Mouse (Mus musculus): ENCODE data around the gene Iscu. TPM values are rescaled to one million over a fixed set of nuclear protein-coding genes. Genes with fewer than 3 reads are reported as not detected.

The Iscu gene
- 100 to 1,000 TPM; 156 to 185 (median 175) TPM for total RNA-seq (2022)

GRCm38 (mm10) chr5:113772450-113772895 lies at the start of gene Iscu, which contains the start of gene Sart3:
Gene Iscu, plus strand, starts transcription at chr5:113772748.
Gene Sart3, minus strand, starts transcription at chr5:113772510.
- DNase-seq (ENCODE audit: low spot score in 2 of 2), result peak; percentile 86 to 90

- DNase-seq (ENCODE audit: low spot score in 2 of 2), result no peak
These were observed 48.8 kb upstream of the Iscu start for GRCm38 (mm10) chr5:113723567-113724237.

GRCm38 (mm10) chr5:113724446-113724845 lies 48.1 kb upstream of the Iscu start, which contains the start of gene 1700069L16Rik:
Gene 1700069L16Rik, minus strand, starts transcription at chr5:113724772.
- DNase-seq (ENCODE audit: low spot score in 2 of 2), result peak; percentile 48 to 58

DNA sequence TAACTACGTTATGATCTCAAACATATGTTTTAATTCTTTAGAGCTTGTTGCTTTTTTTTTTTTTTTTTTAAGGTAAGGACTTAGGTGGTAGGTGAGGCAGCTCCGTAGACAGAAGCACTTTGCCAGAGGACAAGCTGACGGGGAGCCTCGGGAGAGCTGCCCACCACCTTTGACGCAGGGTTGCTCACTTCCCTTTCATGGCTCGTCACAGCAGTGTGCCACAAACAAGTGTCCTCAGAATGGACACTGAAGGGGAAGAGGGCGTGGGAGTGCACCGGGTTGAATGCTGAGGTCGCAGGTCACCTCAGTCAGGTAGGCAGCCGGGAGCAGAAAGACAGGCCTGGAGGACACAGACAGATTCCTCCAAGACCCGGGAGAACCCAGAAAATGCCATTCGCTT lies 47.1 kb upstream of the Iscu start:
- DNase-seq (ENCODE audit: low spot score in 2 of 2), result no peak

DNA sequence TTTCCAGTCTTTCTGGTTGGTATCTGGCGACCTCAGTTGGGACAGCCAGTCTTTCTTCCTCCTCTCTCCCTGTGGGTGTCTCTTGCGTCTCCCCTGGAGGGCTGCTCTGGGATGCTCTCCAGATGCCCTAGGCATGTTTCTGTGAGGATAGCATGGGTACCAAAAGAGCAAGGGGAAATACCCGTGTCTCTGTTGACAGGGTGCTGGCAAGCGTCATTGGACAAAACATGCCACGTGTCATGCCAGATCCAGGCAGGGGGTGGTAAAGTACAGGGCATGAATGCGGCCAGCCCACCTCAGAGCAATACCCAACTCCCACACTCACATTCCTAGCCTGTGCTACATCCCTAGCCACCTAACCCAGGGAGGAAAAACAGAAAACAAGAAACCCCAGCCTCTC lies 45.9 kb upstream of the Iscu start:
- DNase-seq (ENCODE audit: low spot score in 2 of 2), result no peak

GRCm38 (mm10) chr5:113727238-113727637 lies 45.3 kb upstream of the Iscu start:
- DNase-seq (ENCODE audit: low spot score in 2 of 2), result no peak

- DNase-seq (ENCODE audit: low spot score in 2 of 2), result no peak
These were observed 44.5 kb upstream of the Iscu start for GRCm38 (mm10) chr5:113728011-113728410.

GRCm38 (mm10) chr5:113728691-113729090 lies 43.9 kb upstream of the Iscu start:
- DNase-seq (ENCODE audit: low spot score in 2 of 2), result no peak

- no peak for DNase-seq (ENCODE audit: low spot score in 2 of 2)
These were observed 41.9 kb upstream of the Iscu start for GRCm38 (mm10) chr5:113730641-113731121.

- DNase-seq (ENCODE audit: low spot score in 2 of 2), result no peak
These were observed 41.4 kb upstream of the Iscu start for GRCm38 (mm10) chr5:113731174-113731573.

DNA sequence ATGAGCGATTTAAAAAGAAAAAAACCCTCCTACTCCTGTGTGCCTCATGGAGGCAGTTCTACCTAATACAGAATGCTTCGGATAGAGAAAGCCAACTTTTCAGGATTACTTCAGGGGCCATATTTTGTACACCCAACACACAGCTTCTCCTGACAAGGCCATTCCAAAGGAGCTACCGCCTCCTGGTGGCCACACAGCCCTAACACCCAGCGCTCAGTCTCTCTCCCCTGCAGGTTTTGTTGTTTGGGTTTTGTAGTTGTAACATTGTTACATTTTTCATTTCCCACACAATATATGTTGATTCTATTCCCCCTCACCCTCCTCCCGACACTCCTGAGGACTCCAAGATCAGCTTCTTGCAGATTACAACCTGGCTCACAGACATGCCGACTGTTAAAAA lies 40.4 kb upstream of the Iscu start:
- no peak for DNase-seq (ENCODE audit: low spot score in 2 of 2)

DNA sequence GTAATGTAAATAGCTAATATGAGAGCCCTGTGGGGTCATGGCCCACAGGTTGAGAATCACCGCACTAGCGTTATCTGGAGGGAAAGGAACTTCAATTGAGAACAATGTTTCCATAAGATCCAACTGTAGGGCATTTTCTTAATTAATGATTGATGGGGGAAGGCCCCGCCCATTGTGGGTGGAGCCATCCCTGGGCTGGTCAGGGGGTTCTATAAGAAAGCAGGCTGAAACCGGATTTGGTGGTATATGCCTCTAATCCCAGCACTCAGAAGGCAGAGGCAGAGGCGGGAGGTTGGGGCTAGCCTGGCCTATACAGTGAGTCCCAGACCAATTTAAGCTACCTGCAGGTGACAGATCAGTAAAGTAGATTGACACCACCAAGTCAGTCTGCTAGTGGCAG lies 38.2 kb upstream of the Iscu start:
- no peak for DNase-seq (ENCODE audit: low spot score in 2 of 2)

DNA sequence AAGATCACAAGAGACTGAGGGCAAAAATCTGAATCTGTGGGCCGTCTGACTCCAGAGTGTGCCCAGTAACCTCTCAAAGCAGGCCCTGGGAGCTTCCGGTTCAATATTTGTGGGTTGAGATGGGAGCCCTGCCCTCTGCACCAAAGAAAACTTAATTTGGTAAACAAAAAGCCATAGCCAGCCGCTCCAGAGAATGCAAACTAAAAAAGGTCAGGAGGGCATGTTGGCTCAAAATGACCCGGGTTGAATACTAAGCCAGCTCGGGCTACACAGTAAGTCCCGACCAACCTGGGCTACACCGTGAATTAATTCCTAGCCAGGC lies 37.6 kb upstream of the Iscu start:
- DNase-seq (ENCODE audit: low spot score in 2 of 2), result no peak

GRCm38 (mm10) chr5:113735345-113736112 lies 37.0 kb upstream of the Iscu start, which contains the start of gene Ficd:
Gene Ficd, plus strand, starts transcription at chr5:113735803.
- peak; percentile 84 to 90 for DNase-seq (ENCODE audit: low spot score in 2 of 2)

- no peak for DNase-seq (ENCODE audit: low spot score in 2 of 2)
These were observed 36.4 kb upstream of the Iscu start for GRCm38 (mm10) chr5:113736113-113736502.

DNA sequence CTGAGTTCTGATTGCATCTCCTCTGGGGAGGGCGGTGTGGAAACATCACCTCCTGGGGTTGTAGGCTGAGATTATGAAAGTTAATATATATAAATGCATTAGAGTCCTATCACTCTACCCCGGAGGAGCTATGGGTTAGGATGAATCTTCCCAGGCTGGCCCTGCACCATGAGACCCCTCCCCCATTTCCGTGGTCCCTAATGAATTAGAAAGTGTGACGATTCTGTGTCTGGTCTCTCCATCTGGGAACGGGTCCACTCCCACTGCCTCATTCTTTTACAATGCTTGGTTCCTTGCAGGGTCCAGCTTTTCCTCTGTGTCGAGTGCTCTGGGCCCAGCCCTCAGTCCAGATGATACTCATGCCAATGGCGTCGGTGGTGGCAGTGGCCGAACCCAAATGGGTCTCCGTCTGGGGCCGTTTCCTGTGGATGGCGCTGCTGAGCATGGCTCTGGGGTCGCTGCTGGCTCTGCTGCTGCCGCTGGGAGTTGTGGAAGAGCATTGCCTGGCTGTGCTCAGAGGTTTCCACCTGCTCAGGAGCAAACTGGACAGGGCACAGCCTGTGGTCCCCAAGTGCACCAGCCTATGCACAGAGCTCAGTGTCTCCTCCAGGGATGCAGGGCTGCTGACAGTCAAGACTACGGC lies 35.9 kb upstream of the Iscu start:
- DNase-seq (ENCODE audit: low spot score in 2 of 2), result no peak

GRCm38 (mm10) chr5:113737607-113738237 lies 34.8 kb upstream of the Iscu start:
- no peak for DNase-seq (ENCODE audit: low spot score in 2 of 2)

DNA sequence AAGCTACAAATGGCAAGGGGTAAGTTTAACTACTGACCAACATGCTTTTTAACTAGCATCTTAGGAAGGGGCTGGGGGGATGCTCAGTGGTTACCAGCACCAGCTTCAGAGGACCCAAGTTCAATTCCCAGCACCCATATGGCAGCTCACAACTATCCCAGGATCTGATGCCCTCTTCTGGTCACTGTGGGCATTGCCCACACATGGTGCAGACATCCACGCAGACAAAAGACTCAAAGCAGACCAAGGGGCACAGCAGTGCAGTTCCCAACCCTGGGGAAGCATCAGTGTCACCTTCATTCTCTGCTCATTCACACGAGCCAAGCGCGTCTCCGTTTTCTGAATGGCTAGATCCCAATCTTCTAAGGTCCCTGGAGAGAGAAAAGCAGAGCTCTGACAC lies 24.9 kb upstream of the Iscu start:
- no peak for DNase-seq (ENCODE audit: low spot score in 2 of 2)

- DNase-seq (ENCODE audit: low spot score in 2 of 2), result no peak
These were observed 23.8 kb upstream of the Iscu start for GRCm38 (mm10) chr5:113748556-113749331.

DNA sequence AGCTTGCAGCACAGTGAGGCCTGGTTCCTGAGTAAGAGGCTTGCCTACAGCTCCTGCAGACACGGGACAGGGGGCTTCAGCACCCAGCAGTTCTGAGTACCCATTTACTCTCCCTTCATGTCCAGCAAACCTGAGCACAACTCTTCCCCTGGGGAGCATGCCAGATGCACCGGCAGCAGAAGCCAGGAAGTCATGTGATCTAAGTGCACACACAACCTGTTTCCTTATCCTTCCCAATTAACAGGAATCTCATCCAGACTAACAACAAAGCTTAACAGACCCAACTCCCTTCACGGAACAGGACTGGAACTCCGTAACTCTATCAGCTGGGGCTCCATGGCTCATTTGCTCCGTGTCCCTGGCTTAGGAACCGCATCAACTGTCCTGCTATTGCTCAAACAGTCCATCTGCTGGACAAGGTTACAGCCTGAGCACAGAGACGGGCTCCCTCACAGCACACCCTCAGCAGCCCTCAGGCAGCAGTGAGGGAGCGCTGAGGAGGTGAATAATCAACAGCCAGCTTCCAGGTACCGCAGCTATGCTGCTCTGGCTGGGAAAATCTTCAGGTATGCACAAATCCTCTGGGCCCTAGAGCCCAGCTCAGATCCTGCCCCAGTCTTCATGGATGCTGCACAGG lies 20.9 kb upstream of the Iscu start:
- DNase-seq (ENCODE audit: low spot score in 2 of 2), result no peak

Measured in gastrocnemius, adult 8-10 months (tissue).